Mouse (Mus musculus): ENCODE measurements around the gene Pdzd7. TPM values are rescaled to one million over a fixed set of nuclear protein-coding genes. Genes with fewer than 3 reads are reported as not detected.

Gene Pdzd7
- polyA plus RNA-seq, 1 experiment: not detected

DNA sequence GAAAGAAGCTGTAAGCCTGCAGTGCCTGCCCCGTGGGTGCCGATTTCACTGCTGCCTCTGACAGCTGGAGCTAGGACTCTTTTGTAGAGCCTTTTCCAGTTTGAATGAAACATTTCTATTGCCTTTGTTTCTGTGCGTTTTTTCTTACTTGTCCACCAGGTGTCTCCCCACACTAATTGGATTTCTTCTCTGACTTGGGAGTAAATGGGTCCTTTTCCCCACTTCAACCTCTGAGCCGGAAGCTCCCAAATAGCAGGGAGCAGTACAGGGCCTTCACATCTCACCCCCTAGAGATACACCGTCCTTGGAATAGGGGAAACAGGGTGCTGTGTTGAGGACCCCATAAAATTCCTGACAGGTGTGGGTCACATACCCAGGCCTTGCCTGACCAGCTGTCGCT lies 32.9 kb downstream of the Pdzd7 start:
- no peak for TF ChIP-seq GATA1 (IDR thresholded peaks at IDR 0.05; ENCODE audit: low read length)

DNA sequence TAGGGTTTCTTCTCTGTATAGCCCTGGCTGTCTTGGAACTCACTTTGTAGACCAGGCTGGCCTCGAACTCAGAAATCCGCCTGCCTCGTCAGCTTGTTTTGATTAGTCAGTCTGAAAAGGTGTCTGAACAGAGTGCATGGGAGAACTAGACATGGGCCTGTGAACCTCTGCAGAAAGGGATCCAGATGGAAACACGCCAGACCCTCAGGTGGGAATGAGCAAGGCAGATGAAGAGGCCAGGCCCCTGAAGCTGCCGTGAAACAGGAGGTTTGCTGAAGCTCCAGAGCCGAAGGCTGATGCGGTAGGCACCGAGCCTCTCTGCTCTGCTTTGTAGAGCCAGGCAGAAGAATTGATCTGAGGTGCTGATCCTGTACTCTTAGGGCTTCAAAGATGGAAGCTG lies 33.3 kb downstream of the Pdzd7 start:
- no peak for TF ChIP-seq GATA1 (IDR thresholded peaks at IDR 0.05; ENCODE audit: low read length)

- no peak for TF ChIP-seq GATA1 (IDR thresholded peaks at IDR 0.05; ENCODE audit: low read length)
Measured at GRCm38 (mm10) chr19:45010646-45011045, 34.9 kb downstream of the Pdzd7 start.

DNA sequence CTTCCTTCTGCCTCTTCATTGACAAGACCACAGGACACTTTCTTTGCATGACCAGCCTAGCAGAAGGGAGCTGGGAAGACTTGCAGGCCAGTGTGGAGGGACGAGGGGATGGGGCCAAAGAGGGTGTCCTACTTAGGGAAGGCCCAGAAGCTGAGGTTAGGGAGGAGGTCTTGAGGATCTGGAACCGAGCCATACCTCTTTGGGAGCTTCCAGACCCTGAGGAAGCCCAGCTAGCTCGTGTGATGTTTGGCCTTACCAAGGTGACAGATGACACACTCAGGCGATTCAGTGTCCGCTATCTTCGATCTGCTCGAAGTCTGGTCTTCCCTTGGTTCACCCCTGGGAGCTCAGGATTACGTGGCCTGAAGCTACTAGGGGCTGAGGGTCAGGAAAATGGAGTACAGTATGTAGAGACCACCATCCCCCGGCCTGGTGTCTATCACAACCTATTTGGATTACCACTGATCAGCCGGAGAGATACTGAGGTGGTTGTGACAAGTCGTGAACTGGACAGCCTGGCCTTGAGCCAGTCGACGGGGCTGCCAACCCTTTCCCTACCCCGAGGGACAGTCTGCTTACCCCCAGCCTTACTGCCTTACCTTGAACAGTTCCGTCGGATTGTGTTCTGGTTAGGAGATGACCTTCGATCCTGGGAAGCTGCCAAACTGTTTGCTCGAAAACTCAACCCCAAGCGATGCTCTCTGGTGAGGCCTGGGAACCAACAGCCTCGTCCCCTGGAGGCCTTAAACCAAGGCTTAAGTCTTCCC lies 37.9 kb downstream of the Pdzd7 start:
- TF ChIP-seq GATA1 (IDR thresholded peaks at IDR 0.05; ENCODE audit: low read length): no peak

DNA sequence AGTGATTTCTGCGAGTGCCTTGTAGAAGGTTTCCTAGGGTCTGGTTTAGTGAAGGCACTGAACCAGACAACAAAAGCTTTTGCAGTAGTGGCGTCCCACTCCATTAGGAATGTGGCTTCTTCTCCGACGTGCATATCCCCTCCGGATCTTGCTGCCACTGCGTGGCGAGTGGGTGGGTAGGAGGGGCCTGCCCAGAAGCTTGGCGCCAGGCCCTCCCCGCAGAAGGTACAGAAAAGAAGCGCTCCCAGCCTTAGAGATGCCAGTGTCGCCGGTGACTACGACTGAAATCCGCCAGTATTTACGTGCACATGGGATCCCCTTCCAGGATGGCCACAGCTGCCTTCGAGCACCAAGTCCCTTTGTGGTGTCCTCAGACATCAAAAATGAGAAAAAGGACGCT lies 38.5 kb downstream of the Pdzd7 start:
- TF ChIP-seq GATA1 (IDR thresholded peaks at IDR 0.05; ENCODE audit: low read length): no peak

DNA sequence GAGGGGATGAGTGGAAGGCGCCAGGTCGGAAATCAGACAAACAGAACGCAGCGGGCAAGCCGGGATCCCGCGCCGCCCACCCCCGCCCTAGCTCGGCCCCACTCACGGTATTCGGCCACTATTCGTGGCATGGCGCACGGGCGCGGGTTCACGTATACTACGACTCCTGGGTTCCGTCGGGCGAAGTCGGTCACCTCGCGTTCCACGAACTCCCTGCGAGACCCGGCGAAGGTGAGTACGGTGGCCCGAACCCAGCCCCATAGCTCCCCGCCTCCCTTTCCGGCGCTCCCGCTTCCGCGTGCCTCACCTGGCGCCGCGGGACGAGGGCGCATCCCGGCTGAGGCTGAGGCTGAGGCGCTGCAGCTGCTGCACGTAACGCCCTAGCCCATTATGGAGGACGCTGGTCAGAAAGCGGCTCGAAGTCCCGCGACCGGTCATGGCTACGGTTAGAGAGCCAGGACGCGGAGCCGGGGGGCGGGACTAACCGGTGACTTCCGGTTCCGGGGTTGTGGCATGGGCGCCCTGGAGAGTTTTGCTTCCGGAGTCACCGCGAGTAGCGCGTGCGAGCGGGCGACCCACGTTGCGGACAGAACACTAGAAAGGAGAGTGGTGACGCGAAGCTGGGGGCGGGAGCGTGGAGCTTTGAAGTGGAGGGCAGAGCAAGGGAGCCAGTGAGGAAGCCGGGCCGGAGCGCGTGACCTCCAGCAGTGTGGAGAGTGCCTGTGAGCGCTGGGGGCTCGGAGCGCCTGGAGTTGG lies 39.4 kb downstream of the Pdzd7 start, which contains the start of gene Mrpl43:
Mrpl43 (minus strand) TSS at position 486 of the 756 bp plus-strand sequence.
- no peak for TF ChIP-seq GATA1 (IDR thresholded peaks at IDR 0.05; ENCODE audit: low read length)

- TF ChIP-seq GATA1 (IDR thresholded peaks at IDR 0.05; ENCODE audit: low read length): no peak
Measured at GRCm38 (mm10) chr19:45005444-45005843, 40.1 kb downstream of the Pdzd7 start, which contains the start of gene Twnk. Gene Twnk (plus strand): TSS chr19:45005663.

GRCm38 (mm10) chr19:45003740-45004516 lies 41.6 kb downstream of the Pdzd7 start:
- TF ChIP-seq GATA1 (IDR thresholded peaks at IDR 0.05; ENCODE audit: low read length): no peak

GRCm38 (mm10) chr19:45002301-45002700 lies 43.2 kb downstream of the Pdzd7 start:
- no peak for TF ChIP-seq GATA1 (IDR thresholded peaks at IDR 0.05; ENCODE audit: low read length)

- no peak for TF ChIP-seq GATA1 (IDR thresholded peaks at IDR 0.05; ENCODE audit: low read length)
Measured at GRCm38 (mm10) chr19:44999647-45000046, 45.9 kb downstream of the Pdzd7 start.

DNA sequence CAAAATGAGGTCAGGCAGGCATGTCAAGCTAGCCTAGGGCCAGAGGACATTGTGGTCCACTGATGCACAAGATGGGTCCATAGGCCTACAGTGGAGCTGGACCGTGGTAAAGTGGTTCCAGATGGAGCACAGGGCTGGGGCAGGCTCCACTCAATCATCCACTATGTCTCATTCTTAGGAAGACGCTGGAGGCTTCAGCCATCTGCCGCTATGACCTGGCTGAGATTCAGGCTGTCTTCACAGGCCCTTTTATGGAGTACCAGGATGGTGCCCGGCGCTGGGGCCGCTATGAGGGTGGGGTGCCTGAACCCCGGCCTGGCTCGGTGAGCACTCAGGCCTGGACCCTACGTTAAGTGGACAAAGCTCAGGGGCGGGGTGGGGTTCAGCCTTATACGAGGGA lies 47.7 kb downstream of the Pdzd7 start:
- no peak for TF ChIP-seq GATA1 (IDR thresholded peaks at IDR 0.05; ENCODE audit: low read length)

DNA sequence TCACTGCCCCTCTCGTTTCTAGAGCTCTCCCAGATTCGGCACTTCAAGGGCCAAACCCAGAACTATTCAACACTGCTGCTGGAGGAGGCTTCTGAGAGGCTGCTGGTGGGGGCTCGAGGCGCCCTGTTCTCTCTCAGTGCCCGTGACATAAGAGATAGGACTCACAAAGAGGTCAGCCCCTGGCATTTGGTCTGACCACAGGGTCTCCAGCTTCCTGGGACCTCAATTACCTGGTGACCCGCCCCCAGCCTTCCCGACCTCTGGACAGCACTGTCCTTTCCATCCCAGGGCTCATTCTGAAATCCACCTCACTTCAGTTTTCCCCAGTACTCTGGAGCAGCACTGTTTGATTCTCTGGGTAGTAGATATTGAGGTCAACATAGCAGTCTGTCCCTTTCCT lies 52.8 kb downstream of the Pdzd7 start:
- no peak for TF ChIP-seq GATA1 (IDR thresholded peaks at IDR 0.05; ENCODE audit: low read length)

- TF ChIP-seq GATA1 (IDR thresholded peaks at IDR 0.05; ENCODE audit: low read length): no peak
Measured at GRCm38 (mm10) chr19:44992246-44992645, 53.3 kb downstream of the Pdzd7 start.

GRCm38 (mm10) chr19:44991031-44991430 lies 54.5 kb downstream of the Pdzd7 start:
- TF ChIP-seq GATA1 (IDR thresholded peaks at IDR 0.05; ENCODE audit: low read length): no peak

DNA sequence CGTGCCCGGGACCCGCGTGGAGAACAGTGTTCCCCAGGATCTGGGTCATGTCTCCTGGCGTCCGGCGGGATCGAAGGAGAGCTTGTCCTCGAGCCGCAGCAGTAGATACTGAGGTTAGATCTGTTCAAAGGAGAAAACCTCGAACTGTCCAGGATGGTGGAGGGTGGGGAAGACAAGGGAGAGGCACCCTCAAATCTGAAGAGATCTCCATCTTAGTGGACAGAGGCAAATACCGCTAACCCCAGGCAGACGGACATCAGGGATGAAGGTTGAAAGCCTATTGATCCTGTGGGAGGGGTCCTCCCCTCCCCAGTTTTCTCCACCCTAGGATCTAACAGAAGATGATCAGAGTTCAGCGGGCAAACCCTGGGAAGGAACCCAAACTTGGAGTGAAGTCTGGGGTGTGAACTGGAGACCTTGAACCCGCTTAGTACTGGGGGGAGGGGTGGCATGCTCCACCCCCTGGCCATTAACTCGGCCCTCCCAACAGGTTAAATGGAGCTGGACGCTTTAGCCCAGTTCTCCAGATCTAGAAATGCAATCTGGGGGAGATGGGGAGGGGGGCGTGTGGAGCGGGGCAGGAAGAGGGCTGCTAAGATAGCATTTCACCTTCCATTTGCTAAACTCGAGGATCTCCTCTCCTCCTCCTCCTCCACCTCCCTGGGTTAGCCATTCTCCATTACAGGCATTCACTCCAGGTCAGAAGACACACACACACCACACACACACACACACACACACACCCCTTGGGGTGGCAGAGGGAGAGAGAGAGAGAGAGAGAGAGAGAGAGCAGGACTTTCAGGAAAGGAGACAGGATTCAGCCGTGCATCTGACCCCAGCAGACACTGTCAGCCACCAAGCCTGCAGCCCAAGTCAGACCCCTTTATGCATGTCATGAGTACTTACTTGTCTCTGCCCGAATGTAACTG lies 55.7 kb downstream of the Pdzd7 start:
- no peak for TF ChIP-seq GATA1 (IDR thresholded peaks at IDR 0.05; ENCODE audit: low read length)

All from G1E-ER4 (cell line).